Mouse (Mus musculus): ENCODE measurements around the gene Fbxw22.
"Not testable (repeated sequence)": the region's sequence is repeated elsewhere in the genome, so short reads cannot be mapped to it uniquely, and the experiment has no call there.

The Fbxw22 gene

DNA sequence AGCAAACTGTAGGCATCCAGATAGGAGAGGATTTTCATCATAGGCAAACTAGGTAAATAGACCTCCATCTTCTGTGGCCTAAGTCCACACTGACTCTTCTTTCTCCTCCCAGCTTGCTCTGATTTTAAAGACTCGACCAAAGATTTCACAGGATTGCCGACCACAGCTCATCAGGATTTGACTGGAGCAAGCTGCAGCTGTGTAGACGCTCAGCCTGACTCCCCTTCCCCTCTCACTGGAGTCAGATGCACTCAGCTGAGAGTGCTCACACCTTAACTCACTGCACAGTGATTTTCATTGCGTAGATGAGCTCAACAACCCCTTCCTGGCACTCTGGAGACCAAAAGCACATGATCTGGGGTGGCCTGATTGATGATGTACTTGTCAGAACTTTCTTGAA lies at the start of gene Fbxw22:
Fbxw22 (minus strand) TSS at position 101 of the 400 bp plus-strand sequence.
- not testable (repeated sequence) for DNase-seq (ENCODE audit: low spot score in 2 of 2)

DNA sequence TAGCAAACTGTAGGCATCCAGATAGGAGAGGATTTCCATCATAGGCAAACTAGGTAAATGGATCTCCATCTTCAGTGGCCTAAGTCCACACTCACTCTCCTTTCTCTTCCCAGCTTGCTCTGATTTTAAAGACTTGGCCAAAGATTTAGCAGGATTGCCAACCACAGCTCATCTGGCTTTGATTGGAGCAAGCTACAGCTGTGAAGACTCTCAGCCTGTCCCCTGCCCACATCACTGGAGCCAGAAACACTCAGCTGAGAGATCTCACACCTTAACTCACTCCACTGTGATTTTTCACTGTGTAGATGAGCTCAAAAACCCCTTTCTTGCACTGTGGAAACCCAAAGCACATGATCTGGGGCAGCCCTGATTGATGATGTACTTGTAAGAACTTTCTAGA lies 44.9 kb upstream of the Fbxw22 start, which contains the start of gene Fbxw16:
Fbxw16 (minus strand) TSS at position 101 of the 400 bp plus-strand sequence.
- no peak for DNase-seq (ENCODE audit: low spot score in 2 of 2)

DNA sequence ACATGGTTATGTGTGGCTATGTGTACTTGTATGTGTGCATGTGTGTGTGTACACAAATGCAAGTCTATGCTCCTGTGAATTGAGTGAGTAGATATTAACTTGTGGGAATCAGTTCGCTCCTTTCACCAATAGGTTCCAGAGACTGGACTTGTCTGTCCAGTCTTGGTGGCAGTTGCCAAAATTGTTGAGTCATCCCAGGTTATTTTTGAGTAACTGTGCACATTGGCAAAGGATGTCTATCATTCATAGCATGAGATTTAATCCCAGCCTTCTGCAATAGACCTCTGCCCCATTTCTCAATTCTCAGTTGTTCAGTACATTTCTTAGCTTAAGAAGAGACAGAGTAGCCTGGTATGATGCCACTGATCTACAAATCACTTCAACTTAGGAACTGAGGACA lies 28.9 kb upstream of the Fbxw22 start:
- no peak for DNase-seq (ENCODE audit: low spot score in 2 of 2)

DNA sequence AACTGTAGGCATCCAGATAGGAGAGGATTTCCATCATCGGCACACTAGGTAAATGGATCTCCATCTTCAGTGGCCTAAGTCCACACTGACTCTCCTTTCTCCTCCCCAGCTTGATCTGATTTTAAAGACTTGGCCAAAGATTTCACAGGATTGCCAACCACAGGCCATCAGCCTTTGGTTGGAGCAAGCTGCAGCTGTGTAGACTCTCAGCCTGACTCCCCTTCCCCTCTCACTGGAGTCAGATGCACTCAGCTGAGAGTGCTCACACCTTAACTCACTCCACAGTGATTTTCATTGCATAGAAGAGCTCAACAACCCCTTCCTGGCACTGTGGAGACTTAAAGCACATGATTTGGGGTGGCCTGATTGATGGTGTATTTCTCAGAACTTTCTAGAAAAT lies 64.5 kb downstream of the Fbxw22 start, which contains the start of gene Fbxw28:
Fbxw28 (minus strand) TSS at position 101 of the 400 bp plus-strand sequence.
- not testable (repeated sequence) for DNase-seq (ENCODE audit: low spot score in 2 of 2)
